Mouse (Mus musculus): ENCODE measurements at regions not wholly inside any gene's neighbourhood (a gene's known extent, or its start where the extent isn't known, plus 50 kb on each side); places are given as distances from the start of the nearest gene placed in this dataset.
"Not testable (repeated sequence)": the region's sequence is repeated elsewhere in the genome, so short reads cannot be mapped to it uniquely, and the experiment has no call there.

GRCm38 (mm10) chr17:83987683-83988082 lies 139.9 kb upstream of the Haao start:
- DNase-seq: no peak

GRCm38 (mm10) chr17:83985916-83986578 lies 138.3 kb upstream of the Haao start:
- peak in 1 of 2 experiments; percentile 67 for DNase-seq

- peak; percentile 60 to 72 for DNase-seq
Observed at GRCm38 (mm10) chr17:83985333-83985790, 137.6 kb upstream of the Haao start.

GRCm38 (mm10) chr17:83983837-83984388 lies 136.2 kb upstream of the Haao start:
- no peak for DNase-seq

GRCm38 (mm10) chr17:83983070-83983836 lies 135.5 kb upstream of the Haao start:
- peak; percentile 74 to 84 for DNase-seq

GRCm38 (mm10) chr17:83982700-83983069 lies 134.9 kb upstream of the Haao start:
- no peak for DNase-seq

GRCm38 (mm10) chr17:83978858-83979470 lies 131.2 kb upstream of the Haao start:
- peak in 1 of 2 experiments; percentile 27 for DNase-seq

GRCm38 (mm10) chr17:83977725-83978124 lies 130.0 kb upstream of the Haao start:
- no peak for DNase-seq

GRCm38 (mm10) chr17:83975813-83976212 lies 128.1 kb upstream of the Haao start:
- DNase-seq: no peak

GRCm38 (mm10) chr17:83973461-83974350 lies 125.9 kb upstream of the Haao start:
- peak; percentile 77 to 81 for DNase-seq

- DNase-seq: no peak
Observed at GRCm38 (mm10) chr17:83972874-83973273, 125.1 kb upstream of the Haao start.

GRCm38 (mm10) chr17:83972470-83972869 lies 124.7 kb upstream of the Haao start:
- DNase-seq: peak in 1 of 2 experiments; percentile 43

GRCm38 (mm10) chr17:83972026-83972425 lies 124.3 kb upstream of the Haao start:
- peak in 1 of 2 experiments; percentile 61 for DNase-seq

GRCm38 (mm10) chr17:83969407-83969826 lies 121.7 kb upstream of the Haao start:
- DNase-seq: no peak

GRCm38 (mm10) chr17:83968124-83968523 lies 120.4 kb upstream of the Haao start:
- DNase-seq: not testable (repeated sequence)

GRCm38 (mm10) chr17:83967007-83967406 lies 119.2 kb upstream of the Haao start:
- no peak for DNase-seq

GRCm38 (mm10) chr17:83964454-83965211 lies 116.9 kb upstream of the Haao start:
- DNase-seq: no peak

GRCm38 (mm10) chr17:83963561-83963960 lies 115.8 kb upstream of the Haao start:
- no peak for DNase-seq

- DNase-seq: no peak
Observed at GRCm38 (mm10) chr17:83962841-83963240, 115.1 kb upstream of the Haao start.

GRCm38 (mm10) chr17:83962126-83962525 lies 114.4 kb upstream of the Haao start:
- no peak for DNase-seq

GRCm38 (mm10) chr17:83960821-83961220 lies 113.1 kb upstream of the Haao start:
- no peak for DNase-seq
